Mouse (Mus musculus) heart, adult 11 months (tissue): Measurements from ENCODE around the gene Spata45.
A peak's percentile ranks its signal among the peaks of the same experiment; 100 is the strongest.
"Not testable (repeated sequence)": the region's sequence is repeated elsewhere in the genome, so short reads cannot be mapped to it uniquely, and the experiment has no call there.

Experiments
- DNase-seq: peaks from one replicate; pipeline ENCODE4 v3.0.0; 2022

Spata45 gene

GRCm38 (mm10) chr1:191036554-191037334, at the start of gene Spata45:
Spata45 (plus strand) TSS chr1:191036639.
- peak; percentile 71 for DNase-seq

- no peak for DNase-seq
Measured at GRCm38 (mm10) chr1:190989437-190990082, 46.9 kb upstream of the Spata45 start.

GRCm38 (mm10) chr1:190995548-190995947, 40.9 kb upstream of the Spata45 start:
- DNase-seq, result peak; percentile 96

DNA sequence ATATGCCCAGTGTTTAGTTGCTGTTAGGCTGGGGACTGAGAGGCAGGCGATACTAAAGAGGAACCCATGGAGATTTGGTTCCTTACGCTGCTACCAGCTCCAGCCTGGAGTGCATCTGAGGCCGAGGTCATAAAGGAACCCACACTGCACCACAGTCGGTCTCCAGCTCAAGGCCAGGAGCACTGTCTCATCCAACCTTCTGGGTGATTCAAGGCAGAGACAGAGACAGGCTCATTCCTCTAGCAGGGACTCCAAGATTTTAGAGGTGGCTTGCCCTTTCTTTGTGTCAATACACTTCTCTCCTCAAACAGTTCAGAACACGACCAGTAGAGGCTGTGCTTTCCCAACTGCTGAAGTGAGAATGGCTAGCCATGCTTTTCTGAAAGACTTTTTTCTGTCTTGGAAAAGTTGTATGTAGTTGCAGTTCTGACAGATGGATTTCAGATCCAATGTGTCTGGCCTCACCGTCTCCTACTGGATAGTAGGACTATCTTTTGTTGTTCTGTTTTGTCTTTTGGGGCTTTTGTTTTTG, 40.0 kb upstream of the Spata45 start:
- DNase-seq, result peak; percentile 79

GRCm38 (mm10) chr1:190998027-190998426, 38.4 kb upstream of the Spata45 start:
- peak; percentile 60 for DNase-seq

GRCm38 (mm10) chr1:191000686-191001085, 35.8 kb upstream of the Spata45 start:
- peak; percentile 33 for DNase-seq

GRCm38 (mm10) chr1:191002201-191002600, 34.2 kb upstream of the Spata45 start:
- no peak for DNase-seq

- DNase-seq, result peak; percentile 50
Measured at GRCm38 (mm10) chr1:191008707-191009106, 27.7 kb upstream of the Spata45 start.

- peak; percentile 2 for DNase-seq
Measured at GRCm38 (mm10) chr1:191014271-191014670, 22.2 kb upstream of the Spata45 start.

DNA sequence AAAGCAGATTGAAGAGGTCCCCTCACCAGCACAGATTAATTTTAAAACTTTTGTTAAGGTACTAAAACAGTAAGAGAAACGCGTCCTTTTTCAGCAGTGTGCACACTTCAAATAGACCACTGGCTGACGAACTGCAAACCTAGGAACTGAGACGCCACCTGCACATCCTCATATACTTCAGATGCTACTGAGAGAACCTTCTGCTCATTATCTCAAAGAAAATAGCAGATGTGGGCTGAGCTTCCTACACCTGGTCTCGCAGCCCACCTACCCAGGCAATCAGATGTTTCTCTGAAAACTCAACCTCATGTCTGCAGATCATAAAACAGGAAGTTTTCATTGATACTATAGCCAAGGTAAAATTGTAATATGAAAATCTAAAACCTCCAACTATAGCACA, 16.6 kb upstream of the Spata45 start:
- peak; percentile 24 for DNase-seq

DNA sequence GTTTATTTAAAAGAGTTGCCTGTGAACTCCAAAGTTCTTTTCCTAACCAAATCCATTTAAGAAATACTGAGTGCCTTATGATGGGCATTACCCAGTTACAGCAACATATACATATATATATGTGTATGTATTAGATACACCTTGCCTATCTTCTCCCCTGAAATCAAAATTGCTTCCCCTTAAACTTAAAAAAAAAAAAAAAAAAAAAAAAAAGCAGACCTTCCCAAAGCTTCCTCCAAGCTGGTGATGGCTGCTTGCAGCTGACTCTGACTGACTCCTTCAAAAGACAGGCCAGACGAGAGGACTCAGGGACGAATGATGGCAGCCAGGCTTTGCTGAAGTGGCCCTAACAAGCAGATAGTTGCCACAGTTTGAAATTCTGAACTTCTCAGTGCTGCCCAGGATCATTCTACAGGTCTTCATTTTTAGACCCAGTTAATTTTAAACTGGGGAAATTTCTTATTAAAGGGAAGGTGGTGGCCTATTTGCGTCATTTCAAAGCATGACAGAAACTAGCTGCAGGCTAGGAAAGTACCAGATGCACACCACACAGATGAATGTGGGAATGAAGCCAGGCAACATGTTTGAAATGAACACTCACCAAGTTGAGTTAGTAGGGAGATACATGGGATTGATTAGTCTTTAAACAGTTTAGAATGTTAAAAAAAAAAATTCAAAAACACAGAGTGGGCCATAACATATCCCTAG, 16.1 kb upstream of the Spata45 start:
- DNase-seq, result no peak

DNA sequence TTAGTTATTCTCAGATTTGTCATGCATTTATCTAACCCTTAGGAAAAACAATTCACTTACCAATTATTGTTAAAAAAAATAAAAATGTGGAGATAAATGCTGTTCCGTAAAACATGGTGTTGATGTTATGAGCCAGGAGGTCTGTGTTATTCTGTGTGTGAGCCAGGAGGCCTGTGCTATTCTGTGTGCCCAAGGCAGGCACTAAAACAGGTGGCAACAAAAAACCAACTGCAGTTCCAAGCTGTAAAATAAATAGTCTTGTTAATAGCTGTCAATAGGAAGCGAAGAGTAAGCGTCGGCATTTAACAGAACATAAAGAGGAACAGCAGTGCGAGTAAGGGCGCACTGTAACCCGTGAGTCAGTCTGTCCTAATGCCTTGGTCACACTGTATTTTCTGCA, 15.4 kb upstream of the Spata45 start:
- peak; percentile 60 for DNase-seq

GRCm38 (mm10) chr1:191023140-191023539, 13.3 kb upstream of the Spata45 start:
- DNase-seq, result no peak

- not testable (repeated sequence) for DNase-seq
Measured at GRCm38 (mm10) chr1:191023806-191024205, 12.6 kb upstream of the Spata45 start.

DNA sequence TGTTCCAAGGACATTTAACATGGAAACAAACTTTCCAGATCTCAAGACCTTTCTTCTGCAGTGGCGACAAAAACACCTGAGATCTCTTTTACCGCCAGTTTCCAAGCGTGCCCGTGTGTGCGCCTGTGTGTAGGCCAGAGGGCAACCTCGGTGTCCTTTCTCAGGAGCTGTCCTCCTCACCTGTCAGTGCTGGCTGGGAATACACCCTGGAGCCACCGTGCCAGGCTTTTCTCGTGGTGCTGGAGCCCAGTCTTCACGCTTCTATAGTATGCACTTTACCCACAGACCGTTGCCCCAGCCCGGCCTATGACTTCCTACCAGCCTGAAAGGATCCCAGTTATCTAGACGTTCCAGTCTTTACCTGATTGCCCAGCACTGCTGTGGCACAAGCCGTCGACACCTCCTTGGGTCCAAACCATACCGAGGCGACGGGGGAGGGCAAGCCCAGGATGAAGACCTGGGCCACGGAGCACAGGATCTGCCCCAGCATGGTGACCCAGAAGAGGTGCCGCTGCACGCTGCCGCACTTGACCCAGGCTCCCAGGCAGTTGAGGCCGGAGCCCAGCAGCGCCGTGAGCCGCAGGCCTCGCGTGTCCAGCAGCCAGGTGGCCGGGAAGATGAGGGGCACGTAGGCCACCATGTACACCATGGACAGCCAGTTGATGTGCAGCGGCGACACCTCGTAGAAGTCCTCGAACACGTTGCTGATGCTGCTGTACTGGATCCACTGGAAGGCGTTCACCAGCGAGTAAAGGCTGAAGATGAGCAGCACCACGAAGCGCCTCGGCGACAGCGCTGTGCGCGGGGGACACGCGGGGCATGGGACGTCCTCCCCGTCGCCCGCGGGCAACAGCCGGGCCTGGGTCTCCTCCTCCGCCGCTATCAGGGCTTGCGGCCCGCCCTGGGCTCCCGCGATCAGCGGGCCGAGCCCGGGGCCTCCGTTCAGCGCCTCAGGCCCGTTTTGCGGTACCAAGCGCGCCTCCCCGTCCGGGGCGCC, 11.1 kb upstream of the Spata45 start:
- DNase-seq, result peak; percentile 92

GRCm38 (mm10) chr1:191026021-191026713, 10.3 kb upstream of the Spata45 start, which contains the start of gene Flvcr1:
Flvcr1 (minus strand) TSS chr1:191026158.
- peak; percentile 100 for DNase-seq

DNA sequence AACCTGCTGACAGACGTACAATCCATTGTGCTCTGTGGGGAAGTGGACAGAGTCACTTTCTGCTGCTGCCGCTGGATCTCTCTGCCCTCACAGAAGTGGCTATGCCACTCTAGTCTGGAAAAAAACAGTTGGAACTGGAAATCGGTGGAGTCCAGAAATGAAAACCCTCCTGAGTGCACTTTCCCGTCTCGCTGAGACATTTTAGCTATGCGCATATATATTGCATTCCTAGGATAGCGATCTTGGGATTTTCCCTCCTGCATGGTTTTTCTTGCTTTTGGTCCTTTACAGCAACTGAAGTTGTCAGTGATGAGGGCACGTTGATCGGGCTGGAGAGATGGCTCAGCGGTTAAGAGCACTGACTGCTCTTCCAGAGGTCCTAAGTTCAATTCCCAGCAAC, 6.3 kb upstream of the Spata45 start:
- DNase-seq, result peak; percentile 42

GRCm38 (mm10) chr1:191030922-191031425, 5.5 kb upstream of the Spata45 start:
- peak; percentile 28 for DNase-seq

GRCm38 (mm10) chr1:191035649-191036048, 790 bp upstream of the Spata45 start:
- peak; percentile 25 for DNase-seq

- DNase-seq, result no peak
Measured at GRCm38 (mm10) chr1:191037999-191038398, 1.6 kb downstream of the Spata45 start.

- DNase-seq, result no peak
Measured at GRCm38 (mm10) chr1:191041352-191041751, 4.9 kb downstream of the Spata45 start.
